Mouse (Mus musculus) G1E (cell line): ENCODE results near the gene Zbtb25. TPM values are rescaled to one million over a fixed set of nuclear protein-coding genes. Genes with fewer than 3 reads are reported as not detected.
A peak's percentile ranks its signal among the peaks of the same experiment; 100 is the strongest.

Experiments
- ATAC-seq: 2 replicates; pipeline ENCODE4 v1.8.0; 2016; ENCODE audit warnings: mild to moderate bottlenecking; ENCODE audit not compliant: insufficient number of reproducible peaks, poor library complexity, low FRiP score, severe bottlenecking; ENCODE audit errors: extremely low read depth
- DNase-seq: peaks from one replicate; pipeline ENCODE4 v3.0.0; 2012; ENCODE audit warnings: low spot score
- H3K27me3 ChIP-seq: 2 replicates; pipeline ENCODE4 v1.6.1; 2012; ENCODE audit warnings: mild to moderate bottlenecking, low read length, inconsistent platforms; ENCODE audit not compliant: insufficient read depth
- H3K36me3 ChIP-seq: replicated peaks from 2 replicates; pipeline ENCODE3; 2012; ENCODE audit warnings: mild to moderate bottlenecking, inconsistent platforms
- H3K4me1 ChIP-seq: 2 replicates; pipeline ENCODE4 v1.6.1; 2012; ENCODE audit warnings: low read depth, low read length, inconsistent platforms, mixed read lengths; ENCODE audit not compliant: insufficient read depth
- H3K4me3 ChIP-seq: 2 replicates; pipeline ENCODE4 v1.5.1; 2012; ENCODE audit warnings: low read depth, mild to moderate bottlenecking, inconsistent platforms, low read length, moderate library complexity, mixed read lengths
- H3K9me3 ChIP-seq: replicated peaks from 2 replicates; pipeline ENCODE4 v1.6.1; 2012; ENCODE audit warnings: inconsistent platforms
- CTCF ChIP-seq: IDR thresholded peaks from 2 replicates; pipeline ENCODE4 v1.5.1; 2012; ENCODE audit warnings: low read depth, low read length, inconsistent platforms, mixed read lengths
- GATA1 ChIP-seq: IDR thresholded peaks from 2 replicates; pipeline ENCODE4 v1.6.1; 2012; ENCODE audit warnings: borderline replicate concordance, low read length, inconsistent platforms, mixed read lengths
- GATA2 ChIP-seq: IDR thresholded peaks from 2 replicates; pipeline ENCODE4 v1.6.1; 2012; ENCODE audit warnings: low read depth, low read length, inconsistent platforms, borderline replicate concordance
- POLR2AphosphoS5 ChIP-seq: IDR thresholded peaks from 2 replicates; pipeline ENCODE4 v1.6.1; 2012; ENCODE audit warnings: low read depth, low read length, inconsistent platforms; ENCODE audit not compliant: insufficient replicate concordance
- TAL1 ChIP-seq: conservative IDR thresholded peaks from 2 replicates; pipeline ENCODE4 v1.6.1; 2012; ENCODE audit warnings: low read depth, low read length, inconsistent platforms, mixed read lengths
- polyA plus RNA-seq: library from polyadenylated mRNA; stranded (reverse); fragments of >175 nt; gene quantifications from 2 replicates; pipeline ENCODE4 v1.2.3, GENCODE M21; 2012
- total RNA-seq, 2 experiments: library from RNA; stranded (forward) in 1 of 2; stranded (reverse) in 1 of 2; fragments of 200-1000 nt in 1 of 2; fragments of >200 nt in 1 of 2; fragmentation: Nextera tagmentation in 1 of 2; gene quantifications; 2 replicates each; pipeline ENCODE4 v1.2.3; 2014 to 2017

Gene Zbtb25
- total and polyA plus RNA-seq, 3 experiments = 12.2 to 62.5 (median 17.5) TPM

DNA sequence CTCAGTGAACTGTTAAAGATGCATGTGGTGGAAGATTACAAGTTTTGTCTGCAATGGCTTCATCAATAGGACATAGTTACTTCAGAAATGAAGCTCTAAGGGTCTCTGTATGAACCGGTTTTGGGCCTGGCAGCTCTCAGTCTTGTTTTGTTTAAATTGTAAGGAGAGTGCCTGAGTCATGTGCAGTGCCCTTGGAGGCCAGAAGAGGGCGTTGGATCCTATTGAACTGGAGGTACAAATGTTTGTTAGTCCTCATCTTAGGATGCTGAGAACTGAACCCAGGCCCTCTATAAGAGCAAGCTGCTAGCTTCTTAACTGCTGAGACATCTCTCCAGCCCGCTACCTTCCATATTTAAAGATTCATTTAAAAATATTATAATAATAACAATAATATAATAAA is 32.3 kb upstream of the Zbtb25 start:
- no peak for DNase-seq
- no peak overlapping the region for H3K4me3 ChIP-seq
- peaks cover 27% of the 10 kb centered on the region for H3K36me3 ChIP-seq

DNA sequence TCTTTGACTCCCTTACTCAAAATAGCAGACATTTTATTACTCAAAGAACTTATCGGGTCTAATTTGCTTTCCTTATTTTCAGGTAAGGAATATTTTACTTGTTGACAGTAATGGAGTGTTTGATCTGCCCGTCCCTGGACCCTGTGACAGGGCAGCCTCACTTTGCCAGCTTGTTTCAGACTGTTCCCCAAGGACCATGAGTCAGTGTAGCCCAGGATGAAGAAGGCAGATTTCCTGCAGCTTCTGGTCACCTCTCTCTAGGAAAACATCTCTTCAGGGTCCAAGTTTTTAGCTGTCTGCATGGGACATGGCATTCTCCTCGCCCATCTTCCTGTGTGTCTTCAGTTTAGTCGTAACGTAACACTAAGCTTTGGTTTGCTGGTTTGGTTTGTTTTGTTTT is 27.9 kb upstream of the Zbtb25 start:
- H3K4me3 ChIP-seq = no peak overlapping the region
- DNase-seq (no peak), ATAC-seq (no peak)
- H3K36me3 ChIP-seq = peaks cover 29% of the 10 kb centered on the region
- no peaks in the 10 kb centered on the region for H3K9me3 ChIP-seq
- TF ChIP-seq GATA2 (no peak), CTCF (no peak), GATA1 (no peak), POLR2AphosphoS5 (no peak), TAL1 (no peak)
- peaks cover 18% of the 10 kb centered on the region for H3K4me1 ChIP-seq
- no peaks in the 10 kb centered on the region for H3K27me3 ChIP-seq

More for the DNA sequence above, 32.3 kb upstream of the Zbtb25 start:
- peaks cover 33% of the 10 kb centered on the region for H3K4me1 ChIP-seq
- TF ChIP-seq CTCF (peak; percentile 37), GATA2 (no peak)
- no peak for ATAC-seq
- H3K27me3 ChIP-seq = peaks cover 15% of the 10 kb centered on the region; the same call in 1 of the 2 replicates
- peaks cover 20% of the 10 kb centered on the region for H3K9me3 ChIP-seq

DNA sequence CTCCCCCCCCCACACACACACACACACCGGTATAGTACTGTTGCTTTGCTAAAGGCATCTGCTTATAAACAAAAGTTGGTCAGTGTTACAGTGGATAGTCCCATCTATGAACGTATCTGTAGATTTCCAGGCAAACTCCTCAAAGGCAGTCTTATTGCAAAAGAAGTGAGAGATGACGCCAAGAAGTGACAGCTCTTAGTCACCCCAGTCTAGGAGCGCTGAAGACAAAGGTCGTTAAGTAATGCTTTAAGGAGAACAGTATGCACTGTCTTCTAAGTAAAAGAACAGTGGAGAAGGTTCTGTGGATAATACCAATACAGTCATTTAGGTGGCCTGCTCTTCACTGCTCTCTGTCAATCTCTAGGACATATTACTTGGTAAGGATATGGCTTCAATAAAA is 23.6 kb upstream of the Zbtb25 start:
- peaks cover 50% of the 10 kb centered on the region for H3K36me3 ChIP-seq
- H3K9me3 ChIP-seq = no peaks in the 10 kb centered on the region
- no peaks in the 10 kb centered on the region for H3K27me3 ChIP-seq
- ATAC-seq (no peak), DNase-seq (no peak)
- H3K4me3 ChIP-seq = no peak overlapping the region
- peaks cover 37% of the 10 kb centered on the region for H3K4me1 ChIP-seq
- TF ChIP-seq GATA1 = no peak
- TF ChIP-seq TAL1 = no peak
- no peak for TF ChIP-seq POLR2AphosphoS5
- TF ChIP-seq CTCF = no peak
- TF ChIP-seq GATA2 = no peak

DNA sequence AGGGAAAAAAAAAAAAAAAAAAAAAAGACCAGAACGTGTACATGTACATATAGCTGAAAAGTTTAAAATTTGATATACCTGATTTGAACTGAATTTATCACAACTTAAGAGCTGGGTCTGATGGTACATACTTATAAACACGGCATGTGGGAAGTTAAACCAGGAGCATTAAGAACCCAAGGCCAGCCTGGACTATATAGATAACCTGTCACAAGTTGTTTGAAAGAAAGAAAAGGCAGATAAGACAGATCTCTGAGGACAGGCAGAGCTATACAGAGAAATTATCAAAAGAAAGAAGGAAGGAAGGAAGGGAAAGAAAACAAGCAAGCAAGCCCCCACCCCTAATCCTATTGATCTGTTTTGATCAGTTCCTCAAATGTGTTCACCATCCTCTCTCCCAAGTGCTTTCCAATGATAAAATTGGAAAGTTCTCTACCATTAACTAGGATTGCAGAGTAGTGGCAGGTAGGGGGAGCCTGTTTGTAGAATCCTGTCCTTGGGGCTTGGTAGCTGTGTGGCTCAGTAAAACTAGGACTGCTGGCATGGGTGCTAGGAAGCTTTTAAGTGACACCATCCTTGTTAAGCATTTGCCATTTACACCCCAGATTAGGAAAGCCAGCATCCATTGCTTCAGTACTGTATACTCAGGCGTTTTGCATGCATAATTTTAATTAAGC is 22.3 kb upstream of the Zbtb25 start:
- Histone ChIP-seq H3K36me3 (peaks cover 53% of the 10 kb centered on the region), H3K27me3 (no peaks in the 10 kb centered on the region), H3K9me3 (no peaks in the 10 kb centered on the region), H3K4me3 (no peak overlapping the region), H3K4me1 (peaks cover 41% of the 10 kb centered on the region)
- no peak for DNase-seq
- peak; percentile 61 for ATAC-seq
- TF ChIP-seq GATA2 (no peak), TAL1 (peak; percentile 60), GATA1 (no peak), CTCF (no peak)

DNA sequence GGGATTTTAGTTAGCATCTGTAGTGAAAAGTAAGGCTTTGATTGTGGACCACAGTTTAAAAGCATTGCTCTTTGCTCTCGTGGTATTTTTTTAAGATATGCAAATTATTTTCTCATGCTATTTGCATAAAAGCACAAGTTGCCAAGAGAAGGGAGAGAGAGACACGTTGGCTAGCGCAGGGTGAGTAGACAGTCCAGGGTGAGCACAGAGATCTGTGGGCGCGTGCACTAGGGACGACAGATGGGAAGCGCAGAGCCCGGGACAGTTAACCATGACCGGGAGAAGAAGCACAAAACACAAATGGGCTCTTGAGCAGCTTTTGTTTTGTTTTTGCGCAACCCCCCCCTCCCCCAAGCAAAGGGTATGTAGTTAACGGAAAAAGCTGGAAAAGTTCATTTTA is 19.4 kb upstream of the Zbtb25 start:
- no peaks in the 10 kb centered on the region for H3K9me3 ChIP-seq
- no peak for TF ChIP-seq GATA2
- TF ChIP-seq TAL1 = no peak
- TF ChIP-seq CTCF = no peak
- TF ChIP-seq POLR2AphosphoS5 = no peak
- TF ChIP-seq GATA1 = no peak
- H3K36me3 ChIP-seq = peaks cover 71% of the 10 kb centered on the region
- DNase-seq (no peak), ATAC-seq (no peak)
- H3K4me3 ChIP-seq = no peak overlapping the region; the same call in 1 of the 2 replicates
- H3K27me3 ChIP-seq = no peaks in the 10 kb centered on the region
- H3K4me1 ChIP-seq = peaks cover 52% of the 10 kb centered on the region

DNA sequence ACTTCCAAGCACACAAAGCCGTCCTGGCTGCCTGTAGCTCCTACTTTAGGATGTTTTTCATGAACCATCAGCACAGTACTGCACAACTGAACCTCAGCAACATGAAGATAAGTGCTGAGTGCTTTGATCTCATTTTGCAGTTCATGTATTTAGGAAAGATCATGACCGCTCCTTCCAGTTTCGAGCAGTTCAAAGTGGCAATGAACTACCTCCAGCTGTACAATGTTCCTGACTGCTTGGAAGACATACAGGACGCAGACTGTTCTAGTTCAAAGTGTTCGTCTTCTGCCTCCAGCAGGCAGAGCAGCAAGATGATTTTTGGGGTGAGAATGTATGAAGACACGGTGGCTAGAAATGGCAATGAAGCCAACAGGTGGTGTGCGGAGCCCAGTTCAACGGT is 15.9 kb upstream of the Zbtb25 start:
- no peak for DNase-seq
- TF ChIP-seq GATA1 = no peak
- TF ChIP-seq POLR2AphosphoS5 = no peak
- TF ChIP-seq CTCF = no peak
- TF ChIP-seq TAL1 = no peak
- TF ChIP-seq GATA2 = no peak
- no peak for ATAC-seq
- peaks cover 38% of the 10 kb centered on the region for H3K4me1 ChIP-seq
- no peaks in the 10 kb centered on the region for H3K27me3 ChIP-seq
- no peaks in the 10 kb centered on the region for H3K9me3 ChIP-seq
- no peak overlapping the region for H3K4me3 ChIP-seq
- peaks cover 75% of the 10 kb centered on the region for H3K36me3 ChIP-seq
